Mouse (Mus musculus): ENCODE measurements around the gene Kmt5c. TPM values are rescaled to one million over a fixed set of nuclear protein-coding genes. Genes with fewer than 3 reads are reported as not detected.
"Not testable (repeated sequence)": the region's sequence is repeated elsewhere in the genome, so short reads cannot be mapped to it uniquely, and the experiment has no call there.

Gene Kmt5c
- polyA plus RNA-seq, 1 experiment, result 71.4 TPM

- no peak for DNase-seq (ENCODE audit: low read depth)
Observed at GRCm38 (mm10) chr7:4789436-4789935, 49.6 kb downstream of the Kmt5c start, which contains the start of gene Tmem238. Gene Tmem238, minus strand, starts transcription at chr7:4789656.

- DNase-seq (ENCODE audit: low read depth), result peak; percentile 75
Observed at GRCm38 (mm10) chr7:4792278-4793212, 52.6 kb downstream of the Kmt5c start, which contains the start of gene Rpl28. Gene Rpl28, plus strand, starts transcription at chr7:4792874.

- DNase-seq (ENCODE audit: low read depth), result not testable (repeated sequence)
Observed at GRCm38 (mm10) chr7:4793248-4793647, 53.3 kb downstream of the Kmt5c start.

- DNase-seq (ENCODE audit: low read depth), result no peak
Observed at GRCm38 (mm10) chr7:4793674-4794073, 53.8 kb downstream of the Kmt5c start.

- no peak for DNase-seq (ENCODE audit: low read depth)
Observed at GRCm38 (mm10) chr7:4794631-4795168, 54.8 kb downstream of the Kmt5c start.

- DNase-seq (ENCODE audit: low read depth), result no peak
Observed at GRCm38 (mm10) chr7:4795767-4796433, 56.0 kb downstream of the Kmt5c start.

Other genes with a start within 250 kb of the Kmt5c start
- 57.8 and 59.3 TPM in 2 replicates for gene Ppp1r12c, start 238.4 kb upstream of the Kmt5c start, polyA plus RNA-seq (2012; rRNA removed)
- 4.9 and 8.0 TPM in 2 replicates for gene Tnnt1, start 223.7 kb upstream of the Kmt5c start, polyA plus RNA-seq (2012; rRNA removed)
- 2.5 and 5.1 TPM in 2 replicates for gene Tnni3, start 215.9 kb upstream of the Kmt5c start, polyA plus RNA-seq (2012; rRNA removed)
- gene Dnaaf3, start 207.7 kb upstream of the Kmt5c start, polyA plus RNA-seq (2012; rRNA removed), result 4.7 and 5.5 TPM in 2 replicates
- gene Syt5, start 192.6 kb upstream of the Kmt5c start, polyA plus RNA-seq (2012; rRNA removed), result 0.09 and 0.81 TPM in 2 replicates
- 0.05 TPM in 1 of 2 replicates, not detected in the other for gene Ptprh, start 136.1 kb upstream of the Kmt5c start, polyA plus RNA-seq (2012; rRNA removed)
- 13.0 and 16.5 TPM in 2 replicates for gene Tmem86b, start 108.7 kb upstream of the Kmt5c start, polyA plus RNA-seq (2012; rRNA removed)
- gene Ppp6r1, start 81.1 kb upstream of the Kmt5c start, polyA plus RNA-seq (2012; rRNA removed), result 120 and 134 TPM in 2 replicates
- 28.9 and 31.8 TPM in 2 replicates for gene Hspbp1, start 55.0 kb upstream of the Kmt5c start, polyA plus RNA-seq (2012; rRNA removed)
- 3.3 TPM in 2 replicates for gene Brsk1, start 49.5 kb upstream of the Kmt5c start, polyA plus RNA-seq (2012; rRNA removed)
- 0.89 and 1.2 TPM in 2 replicates for gene Tmem150b, start 14.9 kb upstream of the Kmt5c start, polyA plus RNA-seq (2012; rRNA removed)
- 36.7 and 37.2 TPM in 2 replicates for gene Cox6b2, start 13.0 kb downstream of the Kmt5c start, polyA plus RNA-seq (2012; rRNA removed)
- gene Fam71e2, start 31.2 kb downstream of the Kmt5c start, polyA plus RNA-seq (2012; rRNA removed), result 0.26 and 0.80 TPM in 2 replicates
- 0.34 and 0.55 TPM in 2 replicates for gene Il11, start 42.7 kb downstream of the Kmt5c start, polyA plus RNA-seq (2012; rRNA removed)
- 0.54 and 1.2 TPM in 2 replicates for gene Tmem190, start 42.8 kb downstream of the Kmt5c start, polyA plus RNA-seq (2012; rRNA removed)
- gene Tmem238, start 49.5 kb downstream of the Kmt5c start, polyA plus RNA-seq (2012; rRNA removed), result 26.4 and 45.7 TPM in 2 replicates
- 262 and 263 TPM in 2 replicates for gene Rpl28, start 52.8 kb downstream of the Kmt5c start, polyA plus RNA-seq (2012; rRNA removed)
- 229 and 251 TPM in 2 replicates for gene Ube2s, start 72.5 kb downstream of the Kmt5c start, polyA plus RNA-seq (2012; rRNA removed)
- 1.2 and 2.3 TPM in 2 replicates for gene Shisa7, start 104.6 kb downstream of the Kmt5c start, polyA plus RNA-seq (2012; rRNA removed)
- gene Isoc2b, start 130.1 kb downstream of the Kmt5c start, polyA plus RNA-seq (2012; rRNA removed), result 34.9 and 45.7 TPM in 2 replicates
- 26.4 and 35.4 TPM in 2 replicates for gene Isoc2a, start 137.0 kb downstream of the Kmt5c start, polyA plus RNA-seq (2012; rRNA removed)
- 0.09 TPM in 1 of 2 replicates, not detected in the other for gene Gm36210, start 166.4 kb downstream of the Kmt5c start, polyA plus RNA-seq (2012; rRNA removed)
- 6.9 and 10.2 TPM in 2 replicates for gene Zfp628, start 175.1 kb downstream of the Kmt5c start, polyA plus RNA-seq (2012; rRNA removed)
- 3.6 TPM in 2 replicates for gene Nat14, start 181.9 kb downstream of the Kmt5c start, polyA plus RNA-seq (2012; rRNA removed)
- gene Ssc5d, start 185.7 kb downstream of the Kmt5c start, polyA plus RNA-seq (2012; rRNA removed), result 8.5 and 12.1 TPM in 2 replicates
- 0.89 and 1.9 TPM in 2 replicates for gene Sbk2, start 224.3 kb downstream of the Kmt5c start, polyA plus RNA-seq (2012; rRNA removed)
- 0.12 and 0.20 TPM in 2 replicates for gene Sbk3, start 231.1 kb downstream of the Kmt5c start, polyA plus RNA-seq (2012; rRNA removed)